Mouse (Mus musculus) heart, embryonic 14.5 days (tissue): Measurements from ENCODE around the gene Galnt17. TPM values are rescaled to one million over a fixed set of nuclear protein-coding genes. Genes with fewer than 3 reads are reported as not detected.

Source experiments
- ATAC-seq: fragments of 200-750 bp; cut with Nextera tagmentation; 2 replicates; pipeline ENCODE4 v1.8.0; 2017; ENCODE audit warnings: low read depth, moderate TSS enrichment; ENCODE audit not compliant: insufficient number of reproducible peaks, insufficient read depth, low FRiP score
- H3K27ac ChIP-seq, 2 experiments: fragments of 200-500 bp in 1 of 2; fragments of 300-500 bp in 1 of 2; sonication (generic) in 1 of 2; replicated peaks in 1 of 2; 2 replicates each; pipeline ENCODE4 v1.5.1; 2012 to 2014; ENCODE audit warnings: low read depth in 2 of 2, low read length in 2 of 2, control low read depth in 1 of 2, mild to moderate bottlenecking in 1 of 2, mixed read lengths in 1 of 2; ENCODE audit not compliant: control insufficient read depth in 1 of 2, insufficient read depth in 1 of 2
- H3K27me3 ChIP-seq: fragments of 300-500 bp; sonication (generic); 2 replicates; pipeline ENCODE4 v1.6.1; 2014; ENCODE audit warnings: mild to moderate bottlenecking, low read length, control low read depth; ENCODE audit not compliant: control insufficient read depth, insufficient read depth
- H3K36me3 ChIP-seq: fragments of 300-500 bp; sonication (generic); 2 replicates; pipeline ENCODE4 v1.6.1; 2014; ENCODE audit warnings: mild to moderate bottlenecking, control low read depth, low read length, mixed read lengths; ENCODE audit not compliant: control insufficient read depth, insufficient read depth
- H3K4me1 ChIP-seq, 2 experiments: fragments of 200-500 bp in 1 of 2; fragments of 300-500 bp in 1 of 2; sonication (generic) in 1 of 2; 2 replicates each; pipeline ENCODE4 v1.6.1; 2012 to 2014; ENCODE audit warnings: low read length in 2 of 2, control low read depth in 1 of 2, mixed read lengths in 1 of 2; ENCODE audit not compliant: control insufficient read depth in 2 of 2, insufficient read depth in 2 of 2
- H3K4me2 ChIP-seq: fragments of 300-500 bp; sonication (generic); 2 replicates; pipeline ENCODE4 v1.6.1; 2014; ENCODE audit warnings: mild to moderate bottlenecking, low read length
- H3K4me3 ChIP-seq, 2 experiments: fragments of 200-500 bp in 1 of 2; fragments of 300-500 bp in 1 of 2; sonication (generic) in 1 of 2; 2 replicates each; pipeline ENCODE4 v1.5.1; 2012 to 2014; ENCODE audit warnings: low read length in 2 of 2, mild to moderate bottlenecking in 2 of 2, control low read depth in 1 of 2, low read depth in 1 of 2, moderate library complexity in 1 of 2; ENCODE audit not compliant: control insufficient read depth in 1 of 2, insufficient read depth in 1 of 2
- H3K9ac ChIP-seq: fragments of 300-500 bp; sonication (generic); 2 replicates; pipeline ENCODE4 v1.6.1; 2014; ENCODE audit warnings: mild to moderate bottlenecking, low read length
- H3K9me3 ChIP-seq: fragments of 300-500 bp; sonication (generic); 2 replicates; pipeline ENCODE4 v1.6.1; 2016; ENCODE audit warnings: low read length, control low read depth; ENCODE audit not compliant: control insufficient read depth
- WGBS: fragments of 180-500 bp; shearing (Covaris S2); extraction: QIAGEN DNeasy Blood & Tissue Kit; methylation state at CpG from one replicate; pipeline ENCODE4 v1.1.7; 2014; 5-methylcytosine and 5-hydroxymethylcytosine counted together
- polyA plus RNA-seq: library from polyadenylated mRNA; unstranded; fragments of >200 nt; fragmentation: Nextera tagmentation; extraction: Ambion mirVana; gene quantifications from 2 replicates; pipeline ENCODE4 v1.2.1, GENCODE M21; 2014

Galnt17 gene
- polyA plus RNA-seq, 1 experiment from 2014 or later: 1.6 TPM

GRCm38 (mm10) chr5:131177851-131178250, 130.4 kb downstream of the Galnt17 start:
- no peaks in the 10 kb centered on the region for H3K36me3 ChIP-seq
- peaks cover 7 to 13% of the 10 kb centered on the region in 2 experiments for H3K4me1 ChIP-seq
- H3K9me3 ChIP-seq: no peaks in the 10 kb centered on the region
- no peak overlapping the region for H3K27ac ChIP-seq
- no peak for ATAC-seq
- no peak overlapping the region for H3K9ac ChIP-seq
- H3K4me3 ChIP-seq: no peak overlapping the region
- H3K4me2 ChIP-seq: no peak overlapping the region
- WGBS: 35% methylated on average over 7 of the region's 7 CpGs
- no peaks in the 10 kb centered on the region for H3K27me3 ChIP-seq

- H3K4me2 ChIP-seq: no peak overlapping the region
- ATAC-seq: no peak
- H3K36me3 ChIP-seq: no peaks in the 10 kb centered on the region
- no peaks in the 10 kb centered on the region for H3K9me3 ChIP-seq
- WGBS: 39% methylated on average over 2 of the region's 2 CpGs
- no peak overlapping the region for H3K9ac ChIP-seq
- H3K27ac ChIP-seq: no peak overlapping the region
- H3K4me1 ChIP-seq: peaks cover 7 to 13% of the 10 kb centered on the region in 2 experiments
- H3K27me3 ChIP-seq: no peaks in the 10 kb centered on the region
- H3K4me3 ChIP-seq: no peak overlapping the region
Measured at GRCm38 (mm10) chr5:131177168-131177567, 131.1 kb downstream of the Galnt17 start.

DNA sequence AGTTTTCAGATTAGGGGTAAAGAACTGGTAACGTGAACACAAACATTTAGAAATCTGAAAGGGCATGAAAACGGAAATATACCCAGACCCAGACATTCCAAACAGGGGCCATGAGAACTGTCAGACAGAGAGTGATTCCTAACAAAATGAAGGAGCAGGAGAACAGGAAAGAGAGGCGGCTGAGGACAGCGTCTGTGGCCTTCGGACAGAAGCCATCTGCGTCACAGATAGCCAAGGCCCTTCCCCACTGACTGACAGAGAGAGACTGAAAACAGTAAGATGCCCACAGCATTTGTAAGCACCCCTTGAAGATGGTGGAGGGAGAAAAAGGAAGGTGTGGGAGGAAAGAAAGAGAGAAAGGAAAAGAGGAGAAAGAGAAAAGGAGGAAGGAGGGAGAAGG, 139.1 kb downstream of the Galnt17 start:
- Histone ChIP-seq H3K27ac (no peak overlapping the region), H3K9ac (no peak overlapping the region), H3K4me2 (no peak overlapping the region), H3K36me3 (no peaks in the 10 kb centered on the region), H3K4me3 (no peak overlapping the region), H3K4me1 (no peaks in the 10 kb centered on the region), H3K27me3 (no peaks in the 10 kb centered on the region), H3K9me3 (no peaks in the 10 kb centered on the region; the same call in 1 of the 2 replicates)
- WGBS: 64% methylated on average over 6 of the region's 6 CpGs
- ATAC-seq: no peak

DNA sequence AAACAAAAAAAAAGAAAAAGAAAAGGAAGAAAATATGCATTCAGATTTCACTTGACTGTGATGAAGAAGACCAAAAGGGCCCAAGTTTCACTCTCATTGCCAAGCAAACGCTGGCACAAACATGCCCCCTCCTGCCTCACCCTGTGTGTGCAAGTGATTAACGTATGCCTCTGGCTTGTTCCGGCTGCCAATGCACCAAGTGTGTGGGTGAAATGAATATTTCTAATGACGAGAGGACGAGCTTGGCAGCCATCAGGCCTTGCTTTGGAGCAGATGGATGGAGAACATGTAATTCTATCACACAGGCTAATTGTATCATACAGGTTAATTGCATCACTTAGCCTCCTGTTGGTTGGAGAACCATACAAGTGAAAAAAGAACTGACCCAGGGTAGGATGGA, 140.9 kb downstream of the Galnt17 start:
- H3K4me1 ChIP-seq: no peaks in the 10 kb centered on the region
- no peak for ATAC-seq
- no peak overlapping the region for H3K4me2 ChIP-seq
- no peak overlapping the region for H3K4me3 ChIP-seq
- no peaks in the 10 kb centered on the region for H3K36me3 ChIP-seq
- H3K9me3 ChIP-seq: no peaks in the 10 kb centered on the region; the same call in 1 of the 2 replicates
- H3K9ac ChIP-seq: no peak overlapping the region
- 76% methylated on average over 5 of the region's 5 CpGs for WGBS
- no peaks in the 10 kb centered on the region for H3K27me3 ChIP-seq
- H3K27ac ChIP-seq: no peak overlapping the region

- H3K4me2 ChIP-seq: no peak overlapping the region
Measured at GRCm38 (mm10) chr5:131165681-131166080, 142.6 kb downstream of the Galnt17 start.

GRCm38 (mm10) chr5:131157866-131158265, 150.4 kb downstream of the Galnt17 start:
- H3K27ac ChIP-seq: no peak overlapping the region
- no peaks in the 10 kb centered on the region for H3K27me3 ChIP-seq
- no peak overlapping the region for H3K4me2 ChIP-seq
- no peak for ATAC-seq
- no peaks in the 10 kb centered on the region for H3K4me1 ChIP-seq
- no peaks in the 10 kb centered on the region for H3K9me3 ChIP-seq
- 72% methylated on average over 4 of the region's 4 CpGs for WGBS
- H3K9ac ChIP-seq: no peak overlapping the region
- no peak overlapping the region for H3K4me3 ChIP-seq
- no peaks in the 10 kb centered on the region for H3K36me3 ChIP-seq

More at GRCm38 (mm10) chr5:131165681-131166080, 142.6 kb downstream of the Galnt17 start:
- Histone ChIP-seq H3K4me3 (no peak overlapping the region), H3K27me3 (no peaks in the 10 kb centered on the region), H3K36me3 (no peaks in the 10 kb centered on the region), H3K4me1 (no peaks in the 10 kb centered on the region), H3K9me3 (no peaks in the 10 kb centered on the region), H3K9ac (no peak overlapping the region), H3K27ac (no peak overlapping the region)
- no peak for ATAC-seq
- 90% methylated on average over 7 of the region's 7 CpGs for WGBS

DNA sequence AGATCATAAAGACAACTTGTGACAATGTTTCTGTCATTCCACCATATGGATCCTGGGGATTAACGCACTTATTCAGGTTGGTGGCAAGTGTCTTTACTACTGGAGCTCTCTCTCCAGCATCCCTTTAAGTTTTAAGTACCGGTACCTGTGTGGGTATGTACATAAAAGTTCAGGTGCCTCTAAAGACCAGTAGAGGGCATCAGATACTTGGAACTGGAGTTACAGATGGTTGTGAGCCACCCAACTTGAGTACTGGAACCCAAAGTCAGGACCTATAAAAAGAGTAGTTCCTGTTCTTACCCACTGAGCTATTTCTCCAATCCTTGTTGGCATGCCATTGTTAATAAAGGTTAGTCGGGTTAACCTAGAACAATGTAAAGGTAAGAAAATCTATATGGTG, 152.0 kb downstream of the Galnt17 start:
- H3K27ac ChIP-seq: no peak overlapping the region
- no peaks in the 10 kb centered on the region for H3K4me1 ChIP-seq
- H3K9ac ChIP-seq: no peak overlapping the region
- no peaks in the 10 kb centered on the region for H3K9me3 ChIP-seq
- H3K36me3 ChIP-seq: no peaks in the 10 kb centered on the region
- no peaks in the 10 kb centered on the region for H3K27me3 ChIP-seq
- 60% methylated on average over 3 of the region's 3 CpGs for WGBS
- no peak overlapping the region for H3K4me2 ChIP-seq
- ATAC-seq: no peak
- no peak overlapping the region for H3K4me3 ChIP-seq

- Histone ChIP-seq H3K9me3 (no peaks in the 10 kb centered on the region), H3K4me2 (no peak overlapping the region), H3K36me3 (no peaks in the 10 kb centered on the region), H3K4me3 (no peak overlapping the region), H3K27ac (no peak overlapping the region), H3K9ac (no peak overlapping the region), H3K27me3 (no peaks in the 10 kb centered on the region), H3K4me1 (no peaks in the 10 kb centered on the region)
- ATAC-seq: no peak
- 63% methylated on average over 4 of the region's 4 CpGs for WGBS
Measured at GRCm38 (mm10) chr5:131142606-131143005, 165.7 kb downstream of the Galnt17 start.
